Mouse (Mus musculus) MEL (cell line): ENCODE measurements around the gene Misp. TPM values are rescaled to one million over a fixed set of nuclear protein-coding genes. Genes with fewer than 3 reads are reported as not detected.

Experiments used
- DNase-seq: peaks from one replicate; pipeline ENCODE4 v3.0.0; 2011; ENCODE audit warnings: low read depth, low spot score
- H3K27ac ChIP-seq: 2 replicates; pipeline ENCODE4 v1.5.1; 2012; ENCODE audit warnings: low read depth, mild to moderate bottlenecking, control low read depth, low read length, moderate library complexity; ENCODE audit not compliant: control insufficient read depth
- H3K27me3 ChIP-seq, 2 experiments: fragments of 150-350 bp in 1 of 2; sonication (generic) in 1 of 2; 2 replicates each; pipeline ENCODE4 v1.6.1; 2012; ENCODE audit warnings: low read length in 2 of 2, mild to moderate bottlenecking in 2 of 2, improper control_type of control experiment in 1 of 2, moderate library complexity in 1 of 2; ENCODE audit not compliant: insufficient read depth in 2 of 2, control insufficient read depth in 1 of 2
- H3K36me3 ChIP-seq, 2 experiments: 2 replicates each; pipeline ENCODE4 v1.6.1; 2012 to 2014; ENCODE audit warnings: low read length in 2 of 2, improper control_type of control experiment in 1 of 2, inconsistent platforms in 1 of 2, mild to moderate bottlenecking in 1 of 2; ENCODE audit not compliant: insufficient read depth in 2 of 2, control insufficient read depth in 1 of 2
- H3K4me1 ChIP-seq, 2 experiments: fragments of 150-350 bp in 1 of 2; sonication (generic) in 1 of 2; 2 replicates each; pipeline ENCODE4 v1.6.1; 2012; ENCODE audit warnings: low read length in 2 of 2, improper control_type of control experiment in 1 of 2, mild to moderate bottlenecking in 1 of 2; ENCODE audit not compliant: insufficient read depth in 2 of 2, control insufficient read depth in 1 of 2
- H3K4me3 ChIP-seq, 2 experiments: fragments of 150-350 bp in 1 of 2; sonication (generic) in 1 of 2; 2 replicates each; pipeline ENCODE4 v1.5.1; 2012; ENCODE audit warnings: low read depth in 2 of 2, low read length in 2 of 2, mild to moderate bottlenecking in 2 of 2, moderate library complexity in 2 of 2, control low read depth in 1 of 2, improper control_type of control experiment in 1 of 2; ENCODE audit not compliant: control insufficient read depth in 1 of 2, insufficient read depth in 1 of 2
- H3K79me2 ChIP-seq: 2 replicates; pipeline ENCODE4 v1.6.1; 2012; ENCODE audit warnings: mild to moderate bottlenecking, low read length, moderate library complexity; ENCODE audit not compliant: control insufficient read depth, poor library complexity, insufficient read depth
- H3K9ac ChIP-seq: 2 replicates; pipeline ENCODE4 v1.6.1; 2012; ENCODE audit warnings: low read depth, mild to moderate bottlenecking, control low read depth, low read length, moderate library complexity; ENCODE audit not compliant: control insufficient read depth, poor library complexity, severe bottlenecking
- H3K9me3 ChIP-seq: fragments of 150-350 bp; sonication (generic); replicated peaks from 2 replicates; pipeline ENCODE4 v1.6.1; 2012; ENCODE audit warnings: mild to moderate bottlenecking, low read length, improper control_type of control experiment, moderate library complexity; ENCODE audit not compliant: insufficient read depth
- CTCF ChIP-seq, 3 experiments: IDR thresholded peaks in 2 of 3; conservative IDR thresholded peaks in 1 of 3; 2 replicates each; pipeline ENCODE4 v1.5.1; 2011 to 2012; ENCODE audit warnings: low read length in 3 of 3, low read depth in 2 of 3, mild to moderate bottlenecking in 2 of 3, improper control_type of control experiment in 1 of 3, inconsistent platforms in 1 of 3, mixed read lengths in 1 of 3, moderate library complexity in 1 of 3; ENCODE audit not compliant: control insufficient read depth in 1 of 3, insufficient read depth in 1 of 3, poor library complexity in 1 of 3, severe bottlenecking in 1 of 3
- E2F4 ChIP-seq: IDR thresholded peaks from 2 replicates; pipeline ENCODE4 v1.6.1; 2011; ENCODE audit warnings: low read depth, low read length, improper control_type of control experiment, borderline replicate concordance
- ETS1 ChIP-seq: IDR thresholded peaks from 2 replicates; pipeline ENCODE4 v1.6.1; 2012; ENCODE audit warnings: low read depth, mild to moderate bottlenecking, inconsistent platforms, low read length, improper control_type of control experiment, moderate library complexity
- JUND ChIP-seq: IDR thresholded peaks from 2 replicates; pipeline ENCODE4 v1.6.1; 2011; ENCODE audit warnings: low read depth, mild to moderate bottlenecking, improper control_type of control experiment, low read length
- MEF2A ChIP-seq: IDR thresholded peaks from 2 replicates; pipeline ENCODE4 v1.6.1; 2014; ENCODE audit warnings: low read depth, mild to moderate bottlenecking, inconsistent platforms, low read length, improper control_type of control experiment; ENCODE audit not compliant: poor library complexity, insufficient replicate concordance, severe bottlenecking; ENCODE audit errors: extremely low read depth
- MYC ChIP-seq: IDR thresholded peaks from 2 replicates; pipeline ENCODE4 v1.6.1; 2011; ENCODE audit warnings: low read depth, mild to moderate bottlenecking, low read length, improper control_type of control experiment, moderate library complexity
- RAD21 ChIP-seq: IDR thresholded peaks from 2 replicates; pipeline ENCODE4 v1.6.1; 2011; ENCODE audit warnings: mild to moderate bottlenecking, low read depth, low read length, improper control_type of control experiment
- SMC3 ChIP-seq: IDR thresholded peaks from 2 replicates; pipeline ENCODE4 v1.6.1; 2011; ENCODE audit warnings: low read depth, low read length, improper control_type of control experiment
- TCF12 ChIP-seq: IDR thresholded peaks from 2 replicates; pipeline ENCODE4 v1.6.1; 2014; ENCODE audit warnings: low read depth, mild to moderate bottlenecking, inconsistent platforms, low read length, improper control_type of control experiment, moderate library complexity
- UBTF ChIP-seq: IDR thresholded peaks from 2 replicates; pipeline ENCODE4 v1.6.1; 2012; ENCODE audit warnings: low read depth, mild to moderate bottlenecking, inconsistent platforms, low read length, improper control_type of control experiment, moderate library complexity, borderline replicate concordance; ENCODE audit not compliant: insufficient read depth
- ZMIZ1 ChIP-seq: IDR thresholded peaks from 2 replicates; pipeline ENCODE4 v1.6.1; 2012; ENCODE audit warnings: low read depth, mild to moderate bottlenecking, inconsistent platforms, low read length, improper control_type of control experiment, moderate library complexity
- polyA plus RNA-seq, 2 experiments: library from polyadenylated mRNA; stranded (reverse) in 1 of 2; unstranded in 1 of 2; fragments of >175 nt in 1 of 2; fragments of >200 nt in 1 of 2; gene quantifications; 2 replicates each; pipeline versions ENCODE4 v1.2.1 to v1.2.4; 2012; ENCODE audit warnings: low replicate concordance in 2 of 2, low read depth in 1 of 2; ENCODE audit not compliant: insufficient read length in 2 of 2, insufficient read depth in 1 of 2, missing spikeins in 1 of 2
- total RNA-seq: library from RNA; depleted of rRNA; stranded (reverse); fragments of 300-350 nt; gene quantifications from 2 replicates; pipeline ENCODE4 v1.2.3, GENCODE M21; 2012; rRNA removed

The Misp gene
- total RNA-seq (not detected in 2 replicates), polyA plus RNA-seq (not detected)

DNA sequence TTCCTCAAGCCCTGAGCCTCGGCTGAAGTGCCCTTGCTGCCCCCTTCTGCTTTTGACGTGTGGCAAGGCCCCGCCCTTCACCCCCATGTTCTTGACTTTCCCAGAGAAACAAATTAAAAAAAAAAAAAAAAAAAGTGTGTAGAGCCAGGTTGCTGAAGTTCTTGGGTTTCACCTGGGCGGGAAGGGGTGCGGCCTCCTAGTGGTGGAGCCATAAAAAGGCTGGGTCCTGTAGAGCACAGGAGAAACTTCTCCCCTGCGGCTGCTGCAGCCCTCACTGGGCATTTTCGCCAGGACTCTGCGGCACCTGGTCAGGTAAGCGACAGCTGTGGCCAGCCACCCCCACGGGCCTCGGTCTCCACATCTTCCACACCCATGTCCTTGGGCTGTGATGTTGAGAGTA, at the start of gene Misp:
Misp (plus strand) TSS at position 208 of the 400 bp plus-strand sequence.
- Histone ChIP-seq H3K79me2 (no peaks in the 10 kb centered on the region), H3K4me3 (no peak within 1 kb of the TSS), H3K9ac (no peak within 1 kb of the TSS), H3K27me3 (no peaks in the 10 kb centered on the region), H3K4me1 (peaks cover 0 to 12% of the 10 kb centered on the region in 2 experiments; a peak in 2 of 4 replicates), H3K36me3 (no peaks in the 10 kb centered on the region), H3K27ac (no peak within 1 kb of the TSS), H3K9me3 (no peaks in the 10 kb centered on the region)
- no peak for DNase-seq
- no peak for TF ChIP-seq ETS1
- no peak for TF ChIP-seq JUND
- no peak for TF ChIP-seq E2F4
- no peak for TF ChIP-seq UBTF
- TF ChIP-seq CTCF (IDR thresholded peaks at IDR 0.05 in 2 of 3, conservative IDR thresholded peaks at IDR 0.05 in 1 of 3; ENCODE audit: control insufficient read depth in 1 of 3, insufficient read depth in 1 of 3, low read depth in 2 of 3, low read length in 3 of 3, poor library complexity in 1 of 3, severe bottlenecking in 1 of 3) = peak in 2 of 3 experiments; percentile 7 to 30; a peak in 2 of 6 replicates
- TF ChIP-seq MYC = no peak

GRCm38 (mm10) chr10:79772320-79772719, 48.5 kb upstream of the Misp start:
- TF ChIP-seq RAD21 (peak; percentile 10), MEF2A (no peak), CTCF (IDR thresholded peaks at IDR 0.05 in 2 of 3, conservative IDR thresholded peaks at IDR 0.05 in 1 of 3; ENCODE audit: control insufficient read depth in 1 of 3, insufficient read depth in 1 of 3, low read depth in 2 of 3, low read length in 3 of 3, poor library complexity in 1 of 3, severe bottlenecking in 1 of 3) (peak; percentile 35 to 55 (median 51)), SMC3 (peak; percentile 18; the same call in 1 of the 2 replicates)
- H3K27me3 ChIP-seq = no peaks in the 10 kb centered on the region
- peak; percentile 50 for DNase-seq
- H3K9me3 ChIP-seq = no peaks in the 10 kb centered on the region
- H3K4me3 ChIP-seq = no peak overlapping the region
- H3K9ac ChIP-seq = no peak overlapping the region
- H3K36me3 ChIP-seq = peaks cover 0 to 3% of the 10 kb centered on the region in 2 experiments; a peak in 1 of 4 replicates
- peaks cover 0 to 8% of the 10 kb centered on the region in 2 experiments; a peak in 2 of 4 replicates for H3K4me1 ChIP-seq
- H3K79me2 ChIP-seq = peaks cover under 1% of the 10 kb centered on the region; the same call in 1 of the 2 replicates
- no peak overlapping the region for H3K27ac ChIP-seq

DNA sequence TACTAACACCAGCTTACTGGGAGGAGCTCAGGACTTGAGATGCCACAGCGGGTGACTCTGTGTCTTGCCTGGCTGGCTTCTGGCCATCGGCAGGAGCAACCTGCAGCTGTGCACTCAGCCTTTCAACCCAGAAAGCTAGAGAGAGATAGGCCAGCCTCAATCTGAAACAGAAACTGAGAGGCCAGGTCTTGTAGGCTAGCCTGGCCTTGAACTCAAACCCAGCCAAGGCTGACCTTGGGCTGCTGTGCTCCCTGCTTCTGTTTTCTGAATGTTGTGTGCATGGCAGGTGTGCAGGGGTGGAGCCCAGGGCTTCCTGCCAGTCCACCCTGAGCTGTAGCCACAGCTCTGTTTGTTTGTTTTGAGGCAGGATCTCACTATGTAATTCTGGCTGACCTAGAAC, 47.6 kb upstream of the Misp start:
- Histone ChIP-seq H3K27ac (no peak overlapping the region), H3K4me3 (no peak overlapping the region), H3K9ac (no peak overlapping the region), H3K4me1 (peaks cover 0 to 1% of the 10 kb centered on the region in 2 experiments; a peak in 2 of 4 replicates), H3K27me3 (no peaks in the 10 kb centered on the region), H3K9me3 (no peaks in the 10 kb centered on the region), H3K79me2 (no peaks in the 10 kb centered on the region), H3K36me3 (no peaks in the 10 kb centered on the region; a peak in 1 of 4 replicates)
- no peak for DNase-seq
- no peak for TF ChIP-seq ZMIZ1
- no peak for TF ChIP-seq TCF12
